Mouse (Mus musculus) liver, adult 2 months (tissue): ENCODE data around the gene Dpt.

ENCODE experiments used
- CTCF ChIP-seq: fragments of 200-500 bp; IDR thresholded peaks from 2 replicates; pipeline ENCODE4 v1.5.1; 2011; ENCODE audit warnings: low read depth, low read length, control low read depth
- POLR2A ChIP-seq: fragments of 200-500 bp; IDR thresholded peaks from 2 replicates; pipeline ENCODE4 v1.6.1; 2011; ENCODE audit warnings: low read length, control low read depth; ENCODE audit not compliant: insufficient read depth; ENCODE audit errors: extremely low read depth

GRCm38 (mm10) chr1:164864666-164865065 lies 68.2 kb downstream of the Dpt start:
- TF ChIP-seq POLR2A, result no peak
- no peak for TF ChIP-seq CTCF
